Mouse (Mus musculus) cerebellum, postnatal 10 days (tissue): ENCODE results near the gene Gm47955.
"Not testable (repeated sequence)": the region's sequence is repeated elsewhere in the genome, so short reads cannot be mapped to it uniquely, and the experiment has no call there.

Source experiments
- DNase-seq, 2 experiments: peaks; one replicate each; pipeline ENCODE4 v3.0.0; 2021; ENCODE audit warnings: mixed read lengths in 2 of 2

Gene Gm47955

DNA sequence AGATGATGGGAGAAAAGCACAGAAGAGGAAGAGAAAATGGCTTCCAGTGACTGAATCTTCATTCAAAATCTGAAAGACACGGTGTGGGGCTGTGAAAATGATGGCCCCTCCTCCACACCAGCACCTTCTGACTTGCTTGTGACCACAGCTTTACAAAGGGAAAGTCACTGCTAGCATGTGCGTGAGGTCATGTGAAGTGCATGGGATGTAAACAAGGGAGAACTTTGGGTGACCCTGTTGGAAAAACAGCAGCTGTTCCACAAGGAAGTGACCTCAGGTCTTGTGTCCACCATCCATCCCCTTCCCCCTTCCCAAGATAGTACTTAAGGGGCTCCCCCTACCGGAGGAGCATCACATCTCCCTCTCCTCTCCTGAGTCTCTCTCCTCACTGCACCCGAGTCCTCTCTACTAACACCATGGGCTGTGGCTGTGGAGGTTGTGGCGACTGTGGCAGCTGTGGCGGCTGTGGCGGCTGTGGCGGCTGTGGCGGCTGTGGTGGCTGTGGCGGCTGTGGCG lies at the start of gene Gm47955:
Gene Gm47955 (plus strand): TSS at position 417 of the 516 bp plus-strand sequence.
- no peak for DNase-seq

DNA sequence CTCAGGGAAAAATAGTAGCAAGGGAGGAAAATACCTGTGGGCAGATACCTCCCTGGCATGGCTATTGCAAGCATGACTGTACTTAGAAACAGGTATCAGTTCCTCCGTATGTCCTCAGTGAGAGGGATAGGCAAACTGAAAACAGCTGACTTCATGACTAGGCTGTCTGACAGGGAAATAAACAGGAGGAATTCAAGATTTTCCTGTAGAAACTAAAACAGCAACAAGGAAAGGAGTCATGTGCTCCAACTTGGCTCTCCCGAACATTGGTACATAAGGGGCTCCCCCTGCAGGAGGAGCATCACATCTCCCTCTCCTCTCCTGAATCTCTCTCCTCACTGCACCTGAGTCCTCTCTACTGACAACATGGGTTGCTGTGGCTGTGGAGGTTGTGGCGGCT lies 47.1 kb upstream of the Gm47955 start, which contains the start of gene A030005L19Rik:
Gene A030005L19Rik (plus strand): TSS at position 301 of the 400 bp plus-strand sequence.
- DNase-seq, result no peak

DNA sequence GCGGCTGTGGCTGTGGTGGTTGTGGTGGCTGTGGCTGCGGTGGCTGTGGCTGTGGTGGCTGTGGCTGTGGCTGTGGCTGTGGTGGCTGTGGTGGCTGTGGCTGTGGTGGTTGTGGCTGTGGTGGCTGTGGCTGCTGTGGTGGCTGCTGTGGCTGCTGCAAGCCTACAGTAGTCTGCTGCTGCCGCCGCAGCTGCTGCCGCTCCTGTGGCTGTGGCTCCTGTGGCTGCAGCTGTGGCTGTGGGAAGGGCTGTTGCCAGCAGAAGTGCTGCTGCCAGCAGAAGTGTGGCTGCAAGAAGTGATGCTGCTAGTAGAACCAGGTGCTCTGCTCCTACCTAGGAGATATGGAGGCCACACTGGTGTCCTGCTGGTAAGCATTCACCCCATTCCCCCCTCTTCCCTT lies 46.7 kb upstream of the Gm47955 start:
- DNase-seq, result not testable (repeated sequence)

DNA sequence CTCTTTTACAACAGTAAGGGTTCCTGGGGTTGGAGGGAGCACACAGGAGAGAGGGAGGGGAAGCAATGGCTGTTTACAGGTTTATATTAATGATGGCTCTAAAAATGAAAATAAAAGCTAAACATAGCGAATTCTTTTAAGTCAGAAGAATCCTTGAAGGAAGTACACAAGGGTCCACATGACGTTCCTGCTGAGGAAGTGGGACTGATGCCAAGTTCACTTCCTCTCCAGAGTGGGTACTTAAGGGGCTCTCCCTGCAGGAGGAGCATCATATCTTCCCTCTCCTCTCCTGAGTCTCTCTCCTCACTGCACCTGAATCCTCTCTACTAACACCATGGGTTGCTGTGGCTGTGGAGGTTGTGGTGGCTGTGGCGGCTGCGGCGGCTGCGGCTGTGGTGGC lies 35.4 kb upstream of the Gm47955 start, which contains the start of gene A030014E15Rik:
Gene A030014E15Rik (plus strand): TSS at position 268 of the 400 bp plus-strand sequence.
- DNase-seq, result no peak

DNA sequence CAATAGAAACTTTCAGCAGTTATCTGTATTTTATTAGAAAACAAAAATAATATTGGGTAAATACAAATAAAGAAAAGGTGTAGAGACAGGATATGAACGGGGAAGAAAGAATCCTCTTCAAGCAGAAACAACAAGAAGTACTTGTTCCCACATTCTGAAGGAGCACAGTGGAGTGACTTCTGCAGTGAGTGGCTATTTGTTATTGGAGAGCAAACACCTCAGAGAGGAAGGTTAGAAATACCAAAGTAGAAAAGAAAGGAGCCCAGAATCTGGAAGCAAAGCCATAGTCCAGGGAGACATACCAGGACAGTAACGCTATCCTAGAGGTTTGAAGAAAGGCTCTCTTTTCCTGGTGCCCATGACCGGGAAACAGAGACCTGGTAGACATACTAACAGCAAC lies 29.5 kb upstream of the Gm47955 start:
- not testable (repeated sequence) for DNase-seq

DNA sequence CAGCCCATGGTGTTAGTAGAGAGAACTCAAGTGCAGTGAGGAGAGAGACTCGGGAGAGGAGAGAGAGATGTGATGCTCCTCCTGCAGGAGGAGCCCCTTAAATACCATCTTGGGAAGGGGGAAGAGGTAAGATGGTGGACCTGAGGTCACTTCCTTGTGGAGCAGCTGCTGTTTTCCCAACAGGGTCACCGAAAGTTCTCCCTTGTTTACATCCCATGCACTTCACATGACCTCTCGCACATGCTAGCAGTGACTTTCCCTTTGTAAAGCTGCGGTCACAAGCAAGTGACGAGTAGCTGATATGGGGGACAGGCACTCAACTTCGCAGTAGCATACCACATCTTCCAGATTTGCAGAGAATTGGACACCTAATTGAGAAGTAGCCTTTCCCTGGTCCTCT lies 28.8 kb upstream of the Gm47955 start, which contains the start of gene Gm6217:
Gene Gm6217 (minus strand): TSS at position 74 of the 400 bp plus-strand sequence.
- not testable (repeated sequence) for DNase-seq

DNA sequence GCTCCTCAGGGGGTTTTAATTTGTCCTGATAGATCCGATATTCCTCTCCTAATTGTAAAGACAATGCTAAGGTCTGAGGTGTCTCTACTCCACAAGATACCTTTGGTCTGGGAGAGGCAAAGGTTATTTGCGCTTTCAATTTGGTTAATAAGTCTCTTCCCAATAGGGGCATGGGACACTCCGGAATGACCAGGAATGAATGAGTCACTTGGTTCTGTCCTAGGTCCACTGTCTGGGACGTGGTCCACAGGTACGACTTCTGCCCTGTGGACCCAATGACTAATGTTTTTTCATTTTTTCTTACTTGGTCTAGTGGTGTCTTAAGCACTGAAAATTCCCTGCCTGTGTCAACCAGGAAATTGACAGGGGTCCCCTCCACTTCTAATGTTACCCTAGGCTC lies 21.4 kb upstream of the Gm47955 start:
- DNase-seq, result no peak

DNA sequence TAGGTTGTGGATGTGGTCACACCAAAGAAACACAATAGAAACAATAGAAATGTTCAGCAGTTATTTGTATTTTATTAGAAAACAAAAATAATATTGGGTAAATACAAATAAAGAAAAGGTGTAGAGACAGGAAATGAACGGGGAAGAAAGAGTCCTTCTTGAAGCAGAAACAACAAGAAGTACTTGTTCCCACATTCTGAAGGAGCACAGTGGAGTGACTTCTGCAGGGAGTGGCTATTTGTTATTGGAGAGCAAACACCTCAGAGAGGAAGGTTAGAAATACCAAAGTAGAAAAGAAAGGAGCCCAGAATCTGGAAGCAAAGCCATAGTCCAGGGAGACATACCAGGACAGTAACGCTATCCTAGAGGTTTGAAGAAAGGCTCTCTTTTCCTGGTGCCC lies 17.6 kb upstream of the Gm47955 start:
- not testable (repeated sequence) for DNase-seq

DNA sequence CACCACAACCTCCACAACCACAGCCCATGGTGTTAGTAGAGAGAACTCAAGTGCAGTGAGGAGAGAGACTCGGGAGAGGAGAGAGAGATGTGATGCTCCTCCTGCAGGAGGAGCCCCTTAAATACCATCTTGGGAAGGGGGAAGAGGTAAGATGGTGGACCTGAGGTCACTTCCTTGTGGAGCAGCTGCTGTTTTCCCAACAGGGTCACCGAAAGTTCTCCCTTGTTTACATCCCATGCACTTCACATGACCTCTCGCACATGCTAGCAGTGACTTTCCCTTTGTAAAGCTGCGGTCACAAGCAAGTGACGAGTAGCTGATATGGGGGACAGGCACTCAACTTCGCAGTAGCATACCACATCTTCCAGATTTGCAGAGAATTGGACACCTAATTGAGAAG lies 16.8 kb upstream of the Gm47955 start, which contains the start of gene A030003K21Rik:
Gene A030003K21Rik (minus strand): TSS at position 94 of the 400 bp plus-strand sequence.
- DNase-seq, result not testable (repeated sequence)

DNA sequence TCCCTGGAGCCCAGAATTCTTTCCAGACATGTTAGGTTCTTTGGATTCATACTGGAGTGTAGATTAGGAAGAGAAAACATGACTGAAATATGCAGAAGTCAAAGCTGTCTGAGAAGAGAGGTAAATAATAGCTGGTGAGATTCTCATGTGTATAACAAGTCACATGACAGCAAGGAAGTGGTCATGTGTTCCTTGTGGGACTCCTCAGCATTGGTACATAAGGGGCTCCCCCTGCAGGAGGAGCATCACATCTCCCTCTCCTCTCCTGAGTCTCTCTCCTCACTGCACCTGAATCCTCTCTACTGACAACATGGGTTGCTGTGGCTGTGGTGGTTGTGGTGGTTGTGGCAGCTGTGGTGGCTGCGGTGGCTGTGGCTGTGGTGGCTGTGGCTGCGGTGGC lies 14.1 kb upstream of the Gm47955 start:
- DNase-seq, result not testable (repeated sequence)

DNA sequence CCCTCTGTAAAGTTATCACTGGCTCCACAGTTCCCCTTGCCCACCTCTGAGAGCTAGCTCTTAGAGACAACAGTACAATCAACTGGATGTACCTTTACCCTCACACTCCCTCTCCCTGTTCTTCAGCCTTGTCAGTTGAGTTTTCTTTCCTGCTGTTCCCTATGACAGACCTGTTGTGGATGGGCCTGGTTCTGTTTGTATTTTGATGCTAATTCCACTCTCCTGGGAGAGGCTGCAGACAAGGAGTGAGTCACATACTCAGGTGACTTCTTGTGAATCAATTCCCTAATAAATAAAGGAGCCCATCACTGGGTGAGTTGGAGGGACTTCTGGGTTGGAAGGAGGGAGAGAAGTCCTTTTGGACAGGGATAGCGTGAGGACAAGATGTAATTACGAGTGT lies 11.5 kb upstream of the Gm47955 start:
- no peak for DNase-seq

DNA sequence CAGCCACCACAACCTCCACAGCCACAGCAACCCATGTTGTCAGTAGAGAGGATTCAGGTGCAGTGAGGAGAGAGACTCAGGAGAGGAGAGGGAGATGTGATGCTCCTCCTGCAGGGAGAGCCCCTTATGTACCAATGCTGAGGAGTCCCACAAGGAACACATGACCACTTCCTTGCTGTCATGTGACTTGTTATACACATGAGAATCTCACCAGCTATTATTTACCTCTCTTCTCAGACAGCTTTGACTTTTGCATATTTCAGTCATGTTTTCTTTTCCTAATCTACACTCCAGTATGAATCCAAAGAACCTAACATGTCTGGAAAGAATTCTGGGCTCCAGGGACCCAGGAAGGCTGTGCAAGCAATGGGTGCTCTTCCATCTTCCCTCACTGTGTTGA lies 4.2 kb upstream of the Gm47955 start, which contains the start of gene Gm7544:
Gene Gm7544 (minus strand): TSS at position 101 of the 400 bp plus-strand sequence.
- not testable (repeated sequence) for DNase-seq

DNA sequence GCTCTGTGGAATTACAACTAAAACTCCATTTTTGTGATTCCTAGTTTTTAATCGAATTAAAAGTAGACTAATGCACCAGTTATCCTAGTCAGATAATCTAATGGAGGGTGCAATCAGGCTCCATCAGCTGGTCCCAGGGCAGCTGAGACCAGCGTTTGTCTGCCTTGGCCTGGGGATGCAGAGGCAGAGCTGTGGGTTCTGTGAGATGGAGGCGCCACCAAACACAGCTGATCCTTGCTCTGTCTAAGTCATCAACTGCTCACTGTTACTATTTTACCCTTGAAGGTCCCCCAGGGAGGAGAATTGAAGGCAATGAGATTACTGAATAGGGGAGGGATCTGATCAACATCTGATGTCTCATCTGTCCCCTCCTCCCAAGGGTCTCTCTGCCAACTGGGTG lies 6.3 kb downstream of the Gm47955 start:
- DNase-seq, result no peak

DNA sequence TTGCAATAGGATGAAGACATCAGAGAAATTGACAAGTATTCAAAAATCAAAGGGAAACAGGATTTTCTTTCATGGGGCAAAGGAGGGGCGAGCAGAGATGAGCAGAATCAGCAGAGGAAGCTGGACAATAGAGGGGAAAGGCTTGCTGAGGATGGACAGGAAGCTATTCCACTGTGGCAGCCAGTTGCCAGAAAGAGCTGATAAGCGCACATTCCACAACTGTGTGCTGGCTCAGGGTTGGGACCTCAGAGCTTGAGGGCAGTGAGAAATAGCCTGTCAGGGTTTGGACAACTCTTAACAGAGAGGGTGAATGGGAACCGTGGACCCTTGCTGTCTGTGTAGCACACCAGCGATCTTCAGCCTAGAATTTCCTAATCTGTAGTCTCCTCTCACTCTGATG lies 12.0 kb downstream of the Gm47955 start:
- no peak for DNase-seq

DNA sequence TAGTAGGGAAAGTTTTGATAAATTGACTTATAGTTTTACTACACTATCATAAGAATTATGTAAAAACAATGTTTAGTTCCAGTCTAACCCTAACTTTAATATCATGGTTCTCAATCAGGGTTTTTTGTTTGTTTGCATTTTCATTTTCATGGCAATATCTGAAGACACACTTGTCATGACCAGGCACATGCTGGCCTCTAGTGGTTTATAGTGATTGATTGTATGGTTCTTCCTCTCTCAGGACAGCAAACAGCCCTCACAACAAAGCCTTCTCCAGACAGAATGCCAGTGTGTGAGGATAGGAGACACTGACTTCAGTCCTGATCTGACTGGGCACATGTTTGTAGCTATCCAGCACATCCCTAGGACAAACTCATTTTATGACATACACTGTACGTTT lies 13.2 kb downstream of the Gm47955 start:
- peak in 1 of 2 experiments; percentile 7 for DNase-seq

DNA sequence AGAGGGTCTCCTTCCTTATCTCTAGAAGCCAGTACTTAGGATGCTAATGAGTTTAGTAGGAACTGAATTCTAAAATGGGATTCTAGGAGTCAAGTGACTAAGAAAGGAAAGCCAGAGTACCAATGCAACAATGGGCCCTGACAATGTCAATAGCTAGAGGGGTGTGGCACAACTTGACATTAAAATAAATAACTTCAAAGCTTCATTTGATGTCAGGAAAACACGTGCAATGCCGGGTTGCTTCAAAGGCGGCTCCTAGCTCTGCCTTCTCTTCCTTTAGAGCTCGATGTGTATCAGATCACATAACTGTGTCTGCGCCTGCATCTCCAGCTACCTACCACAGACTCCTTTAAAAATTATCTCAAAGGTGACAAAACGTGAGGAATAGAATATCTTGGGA lies 13.8 kb downstream of the Gm47955 start:
- no peak for DNase-seq

DNA sequence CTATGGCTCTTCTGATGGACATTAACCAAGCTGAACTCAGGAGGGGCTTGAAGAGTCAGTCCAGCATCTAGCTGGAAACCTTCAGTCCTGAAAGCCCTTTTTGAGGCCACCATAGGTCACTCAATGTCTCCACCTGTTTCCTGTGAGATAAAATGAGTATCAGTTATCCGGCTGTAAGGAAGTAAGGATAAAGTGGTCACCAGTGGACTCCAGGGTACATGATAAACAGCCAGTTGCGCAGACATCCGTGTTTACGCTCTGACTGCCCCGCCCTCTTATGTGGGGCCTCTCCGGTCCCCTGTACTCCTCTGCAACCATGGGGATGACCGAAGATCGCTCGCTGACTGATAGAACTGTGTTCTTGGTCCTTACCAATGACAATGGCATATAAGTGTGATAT lies 14.3 kb downstream of the Gm47955 start:
- DNase-seq, result no peak

DNA sequence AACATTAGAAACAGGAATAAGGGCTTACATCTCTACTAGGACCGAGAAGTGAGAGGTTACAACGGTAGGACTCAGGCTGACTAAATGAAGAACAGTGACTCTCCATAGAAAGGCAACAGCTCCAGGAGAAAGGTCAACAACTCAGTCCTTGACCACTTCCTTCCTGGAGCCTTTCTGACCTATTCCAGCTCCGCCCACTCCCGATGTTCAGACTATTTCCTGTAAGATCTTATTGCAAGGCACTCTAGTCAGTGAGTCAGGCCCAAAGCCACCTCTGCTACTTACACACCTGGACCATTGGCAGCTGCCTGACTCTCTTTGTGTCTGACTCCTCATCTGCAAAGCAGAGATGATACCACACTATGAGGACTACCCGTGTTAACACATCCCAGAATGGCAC lies 15.7 kb downstream of the Gm47955 start:
- no peak for DNase-seq

DNA sequence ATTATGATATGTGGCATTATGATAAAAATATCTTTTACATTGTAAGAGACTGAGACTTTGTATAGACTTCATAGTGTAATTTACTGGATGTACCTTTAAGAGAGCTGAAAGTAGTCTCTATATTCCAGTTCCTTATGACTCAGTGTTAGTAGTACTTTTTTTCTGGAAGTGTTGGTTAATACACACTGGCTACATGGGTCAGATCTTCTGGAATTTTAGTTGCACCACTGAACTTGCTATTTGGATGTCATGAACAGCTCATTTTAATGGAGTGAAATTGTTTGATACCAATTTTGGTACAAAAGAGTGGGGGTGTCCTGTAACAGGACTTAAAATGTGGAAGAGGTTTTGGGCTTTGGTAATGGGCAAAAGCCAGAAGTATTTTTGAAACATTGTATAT lies 17.8 kb downstream of the Gm47955 start:
- no peak for DNase-seq

DNA sequence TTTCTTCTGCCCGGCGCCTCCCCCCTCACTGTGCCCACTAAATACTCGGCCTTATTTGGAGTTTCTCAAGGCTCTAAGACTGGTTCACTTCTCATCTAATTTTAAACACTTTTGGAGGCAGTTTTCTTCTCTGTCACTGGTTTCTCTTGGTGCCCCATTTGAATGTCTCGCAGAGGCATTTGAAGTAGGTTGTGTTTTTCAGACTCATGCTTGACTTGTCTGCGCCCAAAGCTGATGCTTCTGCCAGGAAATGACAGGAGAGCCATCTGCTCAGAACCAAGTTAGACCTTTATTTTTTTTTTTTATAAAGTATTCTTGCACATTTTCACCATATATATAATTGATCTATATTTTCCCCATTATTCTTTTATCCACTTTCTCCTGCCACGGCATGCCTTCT lies 26.7 kb downstream of the Gm47955 start:
- no peak for DNase-seq

DNA sequence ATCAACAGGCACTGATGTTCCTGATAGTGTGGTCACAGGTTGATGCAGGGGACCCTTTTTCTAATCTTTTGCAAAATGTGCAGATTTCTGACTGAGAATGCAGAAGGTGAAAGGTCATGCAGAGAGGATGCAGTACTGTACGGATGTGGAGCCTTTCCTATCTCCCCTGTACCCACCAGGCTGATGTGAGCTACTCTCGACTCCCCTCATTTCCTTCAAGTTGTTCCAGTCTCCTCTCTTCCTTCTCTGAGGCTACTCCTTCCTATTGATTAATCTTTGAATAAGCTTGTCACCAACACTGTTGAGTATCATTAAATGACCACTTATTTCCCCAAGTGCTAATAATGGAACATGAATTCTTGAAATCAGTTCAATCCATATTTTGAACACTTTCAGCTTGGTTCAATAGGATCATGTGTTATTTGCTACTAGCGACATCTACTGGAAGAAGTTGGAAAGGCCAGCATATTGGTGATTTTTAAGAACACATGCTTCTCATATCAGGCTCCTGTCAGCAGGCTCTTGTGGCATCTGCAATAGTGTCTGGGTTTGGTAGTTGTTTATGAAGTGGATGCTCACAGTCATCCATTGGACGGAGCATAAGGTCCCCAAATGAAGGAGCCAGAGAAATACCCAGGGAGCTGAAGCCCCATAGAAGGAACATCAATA lies 27.6 kb downstream of the Gm47955 start:
- peak; percentile 69 to 81 for DNase-seq

DNA sequence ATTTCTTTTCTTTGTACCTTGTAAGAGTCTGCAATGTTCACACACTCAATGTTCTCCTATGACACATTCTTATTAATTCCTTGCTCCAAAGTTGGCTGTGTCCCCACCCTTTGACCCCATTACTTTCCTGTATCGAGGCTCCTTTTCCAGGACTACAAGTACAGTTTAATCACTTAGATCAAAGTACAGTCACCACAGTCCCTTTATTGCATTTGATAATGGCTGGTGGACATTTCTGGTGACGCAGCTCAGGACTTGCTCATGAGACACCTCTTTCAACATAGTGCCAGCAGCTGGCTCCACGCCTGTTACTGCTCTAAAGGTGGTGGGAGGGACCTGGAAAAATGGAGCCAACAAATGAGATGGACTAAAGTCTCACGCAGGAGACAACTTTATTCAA lies 31.0 kb downstream of the Gm47955 start:
- no peak for DNase-seq

DNA sequence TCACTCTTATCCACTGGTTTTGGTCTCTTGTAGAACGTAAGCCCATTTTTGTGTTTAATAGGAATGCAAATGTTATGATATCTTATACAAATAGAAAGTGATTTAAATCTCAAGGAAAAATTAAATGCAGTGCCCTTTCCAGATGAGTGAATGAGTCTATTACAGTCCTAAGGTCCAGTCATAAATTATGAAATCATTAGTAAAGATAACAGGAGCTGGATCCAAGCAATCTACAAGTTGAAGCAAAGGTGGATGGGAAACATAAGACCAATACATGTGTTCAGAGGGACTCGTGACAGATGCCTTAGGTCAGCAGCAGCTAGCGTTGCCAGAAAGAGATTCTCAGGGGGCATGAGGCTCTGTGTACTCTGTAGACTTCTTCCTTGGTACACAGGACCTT lies 31.5 kb downstream of the Gm47955 start:
- DNase-seq, result no peak

DNA sequence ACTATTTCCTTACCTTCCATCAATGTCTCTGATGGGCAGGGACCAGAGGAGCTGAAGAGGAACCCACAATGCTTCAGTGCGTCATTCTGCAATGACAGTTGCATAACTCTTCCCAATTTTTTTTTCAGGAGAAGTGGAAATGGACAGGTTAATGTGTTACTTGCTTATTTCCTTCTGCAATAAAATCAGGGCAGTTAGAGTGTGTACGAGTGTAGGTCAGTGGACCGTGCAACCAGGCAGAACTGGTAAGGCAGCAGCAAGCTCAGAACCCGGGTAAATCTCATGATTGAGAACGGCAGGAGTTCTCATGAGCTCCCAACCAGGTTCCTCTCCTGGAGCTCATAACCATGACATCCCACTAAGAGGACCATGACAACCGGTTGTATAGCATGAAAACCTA lies 32.0 kb downstream of the Gm47955 start:
- no peak for DNase-seq
